Mouse (Mus musculus) intestine, postnatal 0 days (tissue): ENCODE results near the gene Tekt5. TPM values are rescaled to one million over a fixed set of nuclear protein-coding genes. Genes with fewer than 3 reads are reported as not detected.

Experiments
- ATAC-seq: fragments of 200-750 bp; cut with Nextera tagmentation; 2 replicates; pipeline ENCODE4 v1.8.0; 2017; ENCODE audit warnings: mild to moderate bottlenecking, moderate TSS enrichment, moderate library complexity
- H3K27ac ChIP-seq: fragments of 300-500 bp; sonication (generic); 2 replicates; pipeline ENCODE4 v1.5.1; 2014; ENCODE audit warnings: mild to moderate bottlenecking, low read depth, low read length, moderate library complexity
- H3K27me3 ChIP-seq: fragments of 300-500 bp; sonication (generic); replicated peaks from 2 replicates; pipeline ENCODE4 v1.6.1; 2014; ENCODE audit warnings: low read length, mixed read lengths; ENCODE audit not compliant: control insufficient read depth, insufficient read depth
- H3K36me3 ChIP-seq: fragments of 300-500 bp; sonication (generic); 2 replicates; pipeline ENCODE4 v1.6.1; 2014; ENCODE audit warnings: mild to moderate bottlenecking, moderate library complexity; ENCODE audit not compliant: control insufficient read depth, insufficient read depth
- H3K4me1 ChIP-seq: fragments of 300-500 bp; sonication (generic); replicated peaks from 2 replicates; pipeline ENCODE4 v1.6.1; 2014; ENCODE audit warnings: antibody characterized with exemption, low read length, mixed read lengths; ENCODE audit not compliant: control insufficient read depth, insufficient read depth
- H3K4me2 ChIP-seq: fragments of 300-500 bp; sonication (generic); replicated peaks from 2 replicates; pipeline ENCODE4 v1.6.1; 2014; ENCODE audit warnings: low read depth, mild to moderate bottlenecking, moderate library complexity
- H3K4me3 ChIP-seq: fragments of 300-500 bp; sonication (generic); 2 replicates; pipeline ENCODE4 v1.5.1; 2014; ENCODE audit warnings: low read depth, low read length
- H3K9ac ChIP-seq: fragments of 300-500 bp; sonication (generic); 2 replicates; pipeline ENCODE4 v1.6.1; 2014; ENCODE audit warnings: mild to moderate bottlenecking, low read depth, low read length
- H3K9me3 ChIP-seq: fragments of 300-500 bp; sonication (generic); 2 replicates; pipeline ENCODE4 v1.6.1; 2016; ENCODE audit warnings: mixed run types; ENCODE audit not compliant: control insufficient read depth
- CTCF ChIP-seq: sonication (generic); IDR thresholded peaks from 2 replicates; pipeline ENCODE4 v1.5.1; 2016; ENCODE audit warnings: low read depth, mild to moderate bottlenecking, control low read depth, antibody characterized with exemption, moderate library complexity
- WGBS: fragments of 180-500 bp; shearing (Covaris S2); extraction: QIAGEN DNeasy Blood & Tissue Kit; methylation state at CpG from one replicate; pipeline ENCODE4 v1.1.7; 2014; 5-methylcytosine and 5-hydroxymethylcytosine counted together
- polyA plus RNA-seq: library from polyadenylated mRNA; unstranded; fragments of >200 nt; fragmentation: Nextera tagmentation; extraction: Ambion mirVana; gene quantifications from 2 replicates; pipeline ENCODE4 v1.2.1, GENCODE M21; 2015

The Tekt5 gene
- polyA plus RNA-seq = 0.26 TPM in 1 of 2 replicates, not detected in the other

- TF ChIP-seq CTCF = peak; percentile 81
- peak; percentile 53; the same call in 1 of the 2 replicates for ATAC-seq
- no peak within 1 kb of the TSS for H3K9ac ChIP-seq
- no peak within 1 kb of the TSS for H3K27ac ChIP-seq
- 7% methylated on average over 37 of the region's 37 CpGs for WGBS
- H3K4me3 ChIP-seq = peak within 1 kb of the TSS; percentile 27
- H3K9me3 ChIP-seq = no peaks in the 10 kb centered on the region
- no peaks in the 10 kb centered on the region for H3K36me3 ChIP-seq
- H3K27me3 ChIP-seq = 0 out of 2 replicates have a peak, but pooled peaks cover 4% of the 10 kb centered on the region
- no peaks in the 10 kb centered on the region for H3K4me1 ChIP-seq
- H3K4me2 ChIP-seq = peak within 1 kb of the TSS; percentile 73
Observed at GRCm38 (mm10) chr16:10394699-10395540, at the start of gene Tekt5. TSS of gene Tekt5 (minus strand) at chr16:10395490.

GRCm38 (mm10) chr16:10443723-10444122 is 48.4 kb upstream of the Tekt5 start:
- no peaks in the 10 kb centered on the region for H3K27me3 ChIP-seq
- no peak overlapping the region for H3K4me2 ChIP-seq
- H3K4me3 ChIP-seq = no peak overlapping the region
- H3K27ac ChIP-seq = no peak overlapping the region
- no peak overlapping the region for H3K9ac ChIP-seq
- no peak for ATAC-seq
- no peaks in the 10 kb centered on the region for H3K36me3 ChIP-seq
- TF ChIP-seq CTCF = no peak
- H3K4me1 ChIP-seq = no peaks in the 10 kb centered on the region
- no peaks in the 10 kb centered on the region for H3K9me3 ChIP-seq

GRCm38 (mm10) chr16:10441761-10442160 is 46.5 kb upstream of the Tekt5 start:
- no peaks in the 10 kb centered on the region for H3K27me3 ChIP-seq
- ATAC-seq = no peak
- no peak overlapping the region for H3K9ac ChIP-seq
- H3K4me1 ChIP-seq = no peaks in the 10 kb centered on the region
- no peak for TF ChIP-seq CTCF
- H3K27ac ChIP-seq = no peak overlapping the region
- no peaks in the 10 kb centered on the region for H3K36me3 ChIP-seq
- WGBS = 83% methylated on average over 4 of the region's 4 CpGs
- no peaks in the 10 kb centered on the region for H3K9me3 ChIP-seq
- H3K4me3 ChIP-seq = no peak overlapping the region
- H3K4me2 ChIP-seq = no peak overlapping the region

GRCm38 (mm10) chr16:10441328-10441727 is 46.0 kb upstream of the Tekt5 start:
- no peak for TF ChIP-seq CTCF
- Histone ChIP-seq H3K4me3 (no peak overlapping the region), H3K36me3 (no peaks in the 10 kb centered on the region), H3K9ac (no peak overlapping the region), H3K4me1 (no peaks in the 10 kb centered on the region), H3K9me3 (no peaks in the 10 kb centered on the region), H3K4me2 (no peak overlapping the region), H3K27me3 (no peaks in the 10 kb centered on the region), H3K27ac (no peak overlapping the region)
- no peak for ATAC-seq
- WGBS = 81% methylated on average over 6 of the region's 6 CpGs

GRCm38 (mm10) chr16:10438055-10438454 is 42.8 kb upstream of the Tekt5 start:
- Histone ChIP-seq H3K36me3 (no peaks in the 10 kb centered on the region), H3K9ac (no peak overlapping the region), H3K27ac (no peak overlapping the region), H3K4me3 (no peak overlapping the region), H3K4me1 (peaks cover 3% of the 10 kb centered on the region; the same call in 1 of the 2 replicates), H3K27me3 (no peaks in the 10 kb centered on the region), H3K4me2 (no peak overlapping the region), H3K9me3 (no peaks in the 10 kb centered on the region)
- 78% methylated on average over 5 of the region's 5 CpGs for WGBS
- no peak for TF ChIP-seq CTCF
- no peak for ATAC-seq

DNA sequence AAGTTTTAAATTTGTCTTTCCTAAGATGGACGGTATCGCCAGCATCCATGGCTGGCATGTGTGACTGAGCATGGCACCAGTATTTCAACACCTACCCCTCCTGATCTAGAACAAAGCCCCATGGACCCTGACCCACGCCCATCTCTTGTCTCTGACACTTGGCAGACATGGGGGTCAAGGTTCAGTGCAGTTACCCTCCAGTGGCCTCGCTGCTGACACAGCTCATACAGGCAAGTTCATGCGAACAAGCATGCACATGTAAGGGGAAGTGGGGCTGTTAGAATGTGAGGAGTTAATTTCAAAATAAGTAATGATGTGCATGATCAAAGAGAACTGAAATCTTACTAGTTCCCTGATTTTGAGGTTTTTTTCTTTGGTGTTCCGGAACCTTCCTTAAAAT is 40.9 kb upstream of the Tekt5 start:
- Histone ChIP-seq H3K9ac (no peak overlapping the region), H3K36me3 (no peaks in the 10 kb centered on the region), H3K27ac (no peak overlapping the region), H3K9me3 (no peaks in the 10 kb centered on the region), H3K27me3 (no peaks in the 10 kb centered on the region), H3K4me2 (no peak overlapping the region), H3K4me1 (peaks cover 3% of the 10 kb centered on the region; the same call in 1 of the 2 replicates), H3K4me3 (no peak overlapping the region)
- peak; percentile 82 for ATAC-seq
- WGBS = 57% methylated on average over 6 of the region's 6 CpGs
- no peak for TF ChIP-seq CTCF
